Mouse (Mus musculus) Patski (cell line): ENCODE results near the gene Cym. TPM values are rescaled to one million over a fixed set of nuclear protein-coding genes. Genes with fewer than 3 reads are reported as not detected.
A peak's percentile ranks its signal among the peaks of the same experiment; 100 is the strongest.

Experiments used
- ATAC-seq: fragments of 100-300 bp; one replicate; pipeline ENCODE4 v1.8.0; 2021
- CTCF ChIA-PET: fragments of 350-600 bp; sonication (Branson Sonifier 250); formaldehyde crosslinking; loops from one replicate; lab custom pipeline; 2022; ENCODE audit warnings: inconsistent platforms; lab: Charles Lee
- POLR2A ChIA-PET: fragments of 350-600 bp; sonication (Branson Sonifier 250); formaldehyde crosslinking; loops from one replicate; lab custom pipeline; 2022; ENCODE audit warnings: antibody characterized with exemption, inconsistent platforms; lab: Charles Lee
- DNase-seq: peaks from one replicate; pipeline ENCODE4 v3.0.0-alpha.2; 2011; ENCODE audit warnings: low read depth, low spot score
- H3K27me3 ChIP-seq: fragments of 371-371 bp; one replicate; pipeline ENCODE4 v1.5.1; 2021
- CTCF ChIP-seq: fragments of 100-300 bp; IDR thresholded peaks from one replicate; pipeline ENCODE4 v1.5.1; 2021
- in situ Hi-C: fragments of 300-500 bp; cut with MboI; formaldehyde crosslinking; loops from 3 replicates; pipeline ENCODE4 v1.11.1; 2018; ENCODE audit warnings: low pct_unique_long_range_greater_than_20kb, mixed read lengths
- polyA plus RNA-seq: library from polyadenylated mRNA; unstranded; gene quantifications from one replicate; pipeline ENCODE4 v1.2.3, GENCODE M21; 2021

The Cym gene
- polyA plus RNA-seq, 1 experiment from 2014 or later: not detected

- peaks cover 3% of the 10 kb centered on the region for H3K27me3 ChIP-seq
- CTCF ChIA-PET: interaction anchor here (0.8 to 1.9 kb wide), 14 partner anchors 9 to 1424 kb away, joined by 3 to 9 read pairs (median 4); partner anchors contain the start of gene A630076J17Rik
- TF ChIP-seq CTCF: peak; percentile 97
- in situ Hi-C loops: no loop called here
- DNase-seq (peak; percentile 13), ATAC-seq (no peak)
- POLR2A ChIA-PET: no interaction called here
These were observed 15.5 kb downstream of the Cym start for GRCm38 (mm10) chr3:107205994-107206393.

- ATAC-seq (no peak), DNase-seq (no peak)
- CTCF ChIA-PET: interaction anchor here (1.0 to 1.9 kb wide), 9 partner anchors 12 to 257 kb away, joined by 3 to 8 read pairs (median 3); partner anchors contain the start of gene A630076J17Rik
- no peak for TF ChIP-seq CTCF
- peaks cover 7% of the 10 kb centered on the region for H3K27me3 ChIP-seq
- POLR2A ChIA-PET: no interaction called here
- in situ Hi-C loops: no loop called here
These were observed 16.4 kb downstream of the Cym start for GRCm38 (mm10) chr3:107205170-107205569.

- no peak for TF ChIP-seq CTCF
- POLR2A ChIA-PET: no interaction called here
- CTCF ChIA-PET: interaction anchor here (1.2 to 1.7 kb wide), 3 partner anchors 30 to 258 kb away, joined by 3 read pairs; no protein-coding TSS in a partner anchor
- ATAC-seq (no peak), DNase-seq (no peak)
- in situ Hi-C loops: no loop called here
- peaks cover 10% of the 10 kb centered on the region for H3K27me3 ChIP-seq
These were observed 17.1 kb downstream of the Cym start for GRCm38 (mm10) chr3:107204413-107204812.

GRCm38 (mm10) chr3:107201310-107202180 lies 20.0 kb downstream of the Cym start:
- ATAC-seq: no peak
- in situ Hi-C loops: no loop called here
- CTCF ChIA-PET: interaction anchor here (1.3 kb wide), 1 partner anchor 29 kb away, joined by 3 read pairs; no protein-coding TSS in a partner anchor

GRCm38 (mm10) chr3:107188226-107188899 lies 33.2 kb downstream of the Cym start:
- peak; percentile 67 for TF ChIP-seq CTCF
- no peak for DNase-seq
- ATAC-seq: no peak
- in situ Hi-C loops: no loop called here
- POLR2A ChIA-PET: no interaction called here
- CTCF ChIA-PET: interaction anchor here (0.7 kb wide), 1 partner anchor 94 kb away, joined by 3 read pairs; no protein-coding TSS in a partner anchor
- no peaks in the 10 kb centered on the region for H3K27me3 ChIP-seq

More at GRCm38 (mm10) chr3:107201310-107202180, 20.0 kb downstream of the Cym start:
- POLR2A ChIA-PET: no interaction called here
- H3K27me3 ChIP-seq: peaks cover 10% of the 10 kb centered on the region
- TF ChIP-seq CTCF: no peak
- no peak for DNase-seq

GRCm38 (mm10) chr3:107187022-107187421 lies 34.5 kb downstream of the Cym start:
- ChIA-PET POLR2A (no interaction called here), CTCF (interaction anchor here (1.3 to 1.7 kb wide), 3 partner anchors 11 to 19 kb away, joined by 3 to 4 read pairs (median 4); no protein-coding TSS in a partner anchor)
- in situ Hi-C loops: no loop called here
- DNase-seq (no peak), ATAC-seq (no peak)
- no peaks in the 10 kb centered on the region for H3K27me3 ChIP-seq
- no peak for TF ChIP-seq CTCF

GRCm38 (mm10) chr3:107185597-107185996 lies 35.9 kb downstream of the Cym start:
- in situ Hi-C loops: no loop called here
- ATAC-seq (no peak), DNase-seq (no peak)
- POLR2A ChIA-PET: no interaction called here
- CTCF ChIA-PET: interaction anchor here (1.5 kb wide), 1 partner anchor 20 kb away, joined by 4 read pairs; no protein-coding TSS in a partner anchor
- no peaks in the 10 kb centered on the region for H3K27me3 ChIP-seq
- no peak for TF ChIP-seq CTCF

- in situ Hi-C loops: no loop called here
These were observed 38.4 kb downstream of the Cym start for GRCm38 (mm10) chr3:107183178-107183577.

GRCm38 (mm10) chr3:107182756-107183155 lies 38.8 kb downstream of the Cym start, which contains the start of gene Kcna10:
Gene Kcna10, plus strand, starts transcription at chr3:107183056.
- in situ Hi-C loops: no loop called here
- ChIA-PET POLR2A (no interaction called here), CTCF (interaction anchor here (0.6 kb wide), 1 partner anchor 16 kb away, joined by 3 read pairs; no protein-coding TSS in a partner anchor)
- DNase-seq (no peak), ATAC-seq (no peak)
- H3K27me3 ChIP-seq: no peaks in the 10 kb centered on the region
- no peak for TF ChIP-seq CTCF

More at GRCm38 (mm10) chr3:107183178-107183577, 38.4 kb downstream of the Cym start:
- H3K27me3 ChIP-seq: no peaks in the 10 kb centered on the region
- CTCF ChIA-PET: interaction anchor here (0.6 kb wide), 2 partner anchors 16 to 89 kb away, joined by 3 read pairs; no protein-coding TSS in a partner anchor
- ATAC-seq (no peak), DNase-seq (no peak)
- POLR2A ChIA-PET: no interaction called here
- TF ChIP-seq CTCF: no peak

GRCm38 (mm10) chr3:107180860-107181259 lies 40.7 kb downstream of the Cym start:
- H3K27me3 ChIP-seq: no peaks in the 10 kb centered on the region
- ATAC-seq: no peak
- in situ Hi-C loops: no loop called here
- ChIA-PET POLR2A (no interaction called here), CTCF (interaction anchor here (0.6 to 1.2 kb wide), 3 partner anchors 11 to 25 kb away, joined by 3 read pairs; no protein-coding TSS in a partner anchor)
- no peak for DNase-seq
- TF ChIP-seq CTCF: no peak
